Mouse (Mus musculus): ENCODE measurements around the gene Gm18596.

DNA sequence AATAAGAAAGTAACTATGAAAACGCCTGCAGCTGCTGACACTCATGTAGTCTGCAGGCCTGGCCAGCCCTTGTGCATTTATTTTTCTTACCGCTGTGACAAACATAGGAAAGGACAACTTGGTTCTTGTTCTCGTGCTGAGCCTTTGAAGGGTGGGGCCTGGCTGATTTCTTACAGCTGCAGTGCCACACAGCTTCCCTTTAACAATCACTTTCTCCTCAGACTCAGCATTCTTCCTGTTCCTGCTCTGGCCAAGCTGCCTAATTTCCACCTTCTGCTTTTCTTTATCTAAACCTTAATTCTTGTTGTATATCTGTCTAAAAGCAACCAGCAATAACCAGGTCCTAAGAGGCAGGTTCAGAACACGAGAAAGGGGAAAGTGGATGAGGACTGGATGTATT, 28.7 kb downstream of the Gm18596 start:
- TF ChIP-seq POLR2A (IDR thresholded peaks at IDR 0.05; ENCODE audit: insufficient read depth, low read depth, low read length) (no peak), CTCF (IDR thresholded peaks at IDR 0.05) (no peak)
